Mouse (Mus musculus): ENCODE measurements around the gene Adamts15. TPM values are rescaled to one million over a fixed set of nuclear protein-coding genes. Genes with fewer than 3 reads are reported as not detected.

Gene Adamts15
- polyA plus RNA-seq, 1 experiment: 3.5 TPM

DNA sequence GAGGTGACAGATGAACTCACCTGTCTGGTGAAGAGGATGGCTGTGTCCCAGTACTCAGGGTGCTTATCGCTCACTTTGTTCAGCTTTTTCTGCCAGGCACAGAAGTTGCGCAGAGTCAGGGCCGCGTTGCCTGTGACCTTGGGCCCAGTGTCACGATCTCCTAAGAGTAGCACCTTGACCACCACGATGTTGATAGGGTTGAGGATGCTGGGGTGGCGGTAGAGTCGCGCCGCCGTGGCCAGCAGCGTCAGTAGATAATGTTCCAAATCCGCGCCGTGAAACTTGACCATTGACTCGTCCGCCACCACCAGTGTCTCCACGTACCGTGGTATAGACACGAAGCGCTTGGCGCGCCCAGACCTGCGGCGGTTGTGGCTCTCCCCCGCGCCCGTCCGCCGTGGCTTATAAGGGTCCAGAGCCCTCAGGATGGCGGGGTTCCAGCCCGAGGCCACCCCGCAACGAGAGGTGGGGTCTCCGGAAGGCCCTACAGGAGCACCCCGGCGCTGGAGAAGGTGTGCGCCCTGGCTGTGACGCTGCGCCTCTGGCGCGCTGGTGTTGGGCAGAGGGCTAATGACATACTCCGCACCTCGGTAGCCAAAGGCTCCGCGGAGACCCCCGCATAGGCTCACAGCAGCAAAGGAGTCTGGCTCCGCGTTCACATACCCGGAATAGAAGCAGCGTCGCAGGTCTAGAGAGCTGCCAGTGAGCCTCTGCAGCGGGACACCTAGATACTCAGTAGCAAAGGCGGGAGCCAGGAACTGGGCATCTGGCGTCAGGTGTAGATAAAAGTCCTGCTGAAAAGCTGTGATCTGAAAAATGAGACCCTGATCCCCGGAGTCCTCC lies 770 bp downstream of the Adamts15 start:
- DNase-seq (ENCODE audit: low spot score): no peak

DNA sequence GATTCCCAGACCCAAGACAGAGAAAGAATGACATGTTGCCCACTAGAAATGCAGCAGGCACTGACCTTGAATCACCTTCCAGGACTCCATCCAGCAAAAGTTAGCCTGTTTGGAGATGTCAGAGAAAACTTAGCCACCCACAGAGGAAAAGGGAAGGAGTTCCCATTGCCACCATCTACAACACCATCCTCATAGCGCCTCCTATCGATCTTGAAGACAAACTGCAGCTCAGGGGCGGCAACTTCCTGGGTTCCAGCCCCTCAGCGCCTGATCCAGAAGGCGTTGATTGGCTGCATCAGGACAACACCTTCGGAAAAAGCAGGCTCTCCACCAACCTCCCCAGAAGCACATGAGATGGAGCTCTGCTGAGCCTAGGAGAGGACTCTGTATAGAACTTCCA lies 1.5 kb downstream of the Adamts15 start:
- DNase-seq (ENCODE audit: low spot score): no peak

- DNase-seq (ENCODE audit: low spot score): no peak
Observed at GRCm38 (mm10) chr9:30919686-30920085, 2.6 kb downstream of the Adamts15 start.

DNA sequence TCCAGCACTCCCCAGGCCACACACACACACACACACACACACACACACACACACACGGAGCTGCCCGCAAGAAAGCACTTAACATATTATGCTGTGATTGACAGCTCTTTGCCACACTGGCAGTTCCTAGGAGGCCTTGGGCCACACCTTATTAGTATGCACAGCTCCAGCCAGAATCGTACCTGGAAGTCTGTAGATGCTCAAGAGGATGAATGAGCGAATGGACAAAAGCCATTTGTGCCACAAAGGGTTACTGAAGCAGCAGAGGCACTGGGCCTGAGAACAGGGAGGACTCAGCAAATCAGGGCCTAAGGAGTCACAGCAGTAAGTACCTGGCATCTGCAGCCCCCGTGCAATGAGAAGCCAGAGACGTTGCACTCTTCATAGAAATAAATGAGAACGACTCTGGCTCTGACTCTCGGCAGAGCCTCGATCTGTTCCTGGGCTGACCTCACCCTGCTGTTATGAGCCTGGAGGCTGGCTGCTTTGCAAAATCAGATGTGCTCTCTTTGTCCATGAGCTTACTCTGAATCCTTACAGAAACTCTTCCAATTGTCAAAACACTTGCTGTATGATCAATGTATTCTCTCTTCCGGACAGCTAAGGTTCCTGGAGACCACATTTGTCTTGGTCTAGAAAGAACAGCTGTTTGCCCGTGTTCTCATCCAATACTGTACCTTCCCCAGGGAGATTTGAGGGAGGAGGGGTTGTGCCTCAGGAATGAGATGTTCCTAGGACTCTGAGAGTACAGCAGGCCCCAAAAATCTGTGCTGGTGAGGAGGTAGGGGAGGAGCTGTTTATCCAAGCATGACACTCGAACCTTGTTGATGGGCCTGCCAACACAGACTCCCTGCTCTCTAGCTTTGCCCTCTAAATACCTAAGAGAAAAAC lies 3.5 kb downstream of the Adamts15 start:
- no peak for DNase-seq (ENCODE audit: low spot score)

DNA sequence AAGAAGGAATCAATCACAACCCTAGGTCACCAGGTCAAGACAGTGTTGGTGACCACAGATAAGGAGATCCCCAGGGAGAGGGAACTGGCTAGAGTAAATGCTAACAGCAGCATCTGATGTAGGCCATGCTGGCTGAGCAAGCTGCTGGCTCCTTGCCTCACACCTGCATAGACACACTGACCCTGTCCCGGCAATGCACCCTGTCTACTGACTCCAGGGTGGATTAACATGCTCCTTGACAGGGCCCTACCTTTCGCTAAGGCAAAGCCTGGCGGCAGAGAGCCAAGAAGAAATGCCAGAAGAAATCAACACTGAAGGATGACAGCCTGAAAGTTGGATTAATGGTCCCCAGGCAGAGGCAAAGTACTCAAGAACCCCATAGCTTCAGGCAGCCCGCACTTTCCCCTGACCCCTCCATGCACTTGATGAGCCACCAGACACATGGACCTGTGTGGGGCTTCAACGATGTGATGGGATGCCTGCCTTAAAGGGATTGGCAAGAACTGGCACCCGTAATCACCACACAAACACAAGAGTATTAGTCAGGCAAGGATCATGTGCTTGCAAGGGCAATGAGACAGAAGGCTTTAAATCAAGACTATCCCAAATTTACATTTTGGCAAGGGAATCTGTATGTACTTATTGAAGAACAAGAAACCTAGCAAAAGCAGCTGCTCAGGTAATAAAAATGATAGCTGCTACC lies 5.8 kb downstream of the Adamts15 start:
- DNase-seq (ENCODE audit: low spot score): no peak

DNA sequence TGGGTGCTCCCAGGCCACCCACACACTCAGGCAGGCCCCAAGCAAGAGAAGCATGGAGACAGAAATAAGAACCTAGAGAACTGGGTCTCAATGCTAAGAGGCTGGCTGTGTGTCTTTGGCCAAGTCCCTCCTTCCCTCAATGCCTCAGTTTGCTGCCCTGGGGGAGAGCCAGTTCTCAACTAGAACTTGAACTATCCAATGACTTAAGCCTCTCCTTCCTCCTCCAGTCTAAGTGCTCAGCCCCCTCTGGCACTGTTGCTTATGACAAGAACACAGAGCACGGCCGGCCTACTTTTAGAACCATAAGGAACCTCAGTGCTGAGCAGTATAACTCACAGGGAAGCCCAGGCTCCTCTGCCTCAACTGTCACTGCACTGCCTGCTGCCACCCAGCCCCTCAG lies 8.0 kb downstream of the Adamts15 start:
- no peak for DNase-seq (ENCODE audit: low spot score)

DNA sequence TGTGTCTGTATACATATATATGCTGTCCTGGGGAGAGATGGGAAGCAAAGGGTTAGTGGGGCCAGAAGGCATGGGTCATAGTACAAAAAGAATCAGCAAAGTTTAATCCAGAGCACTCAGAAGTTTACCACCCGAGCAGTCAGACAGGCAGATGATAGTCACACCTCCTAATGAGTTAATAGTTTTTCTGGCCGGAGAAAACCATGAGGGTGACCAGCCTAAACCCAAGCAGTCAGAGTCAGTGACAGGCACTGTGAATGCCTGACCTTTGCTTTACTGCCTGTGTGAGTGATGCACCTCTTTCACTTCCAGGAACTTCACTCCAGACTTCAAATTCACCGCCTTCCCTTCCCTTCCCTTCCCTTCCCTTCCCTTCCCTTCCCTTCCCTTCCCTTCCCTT lies 8.8 kb downstream of the Adamts15 start:
- no peak for DNase-seq (ENCODE audit: low spot score)

GRCm38 (mm10) chr9:30912161-30912560 lies 10.1 kb downstream of the Adamts15 start:
- DNase-seq (ENCODE audit: low spot score): no peak

- DNase-seq (ENCODE audit: low spot score): no peak
Observed at GRCm38 (mm10) chr9:30910491-30910890, 11.8 kb downstream of the Adamts15 start.

DNA sequence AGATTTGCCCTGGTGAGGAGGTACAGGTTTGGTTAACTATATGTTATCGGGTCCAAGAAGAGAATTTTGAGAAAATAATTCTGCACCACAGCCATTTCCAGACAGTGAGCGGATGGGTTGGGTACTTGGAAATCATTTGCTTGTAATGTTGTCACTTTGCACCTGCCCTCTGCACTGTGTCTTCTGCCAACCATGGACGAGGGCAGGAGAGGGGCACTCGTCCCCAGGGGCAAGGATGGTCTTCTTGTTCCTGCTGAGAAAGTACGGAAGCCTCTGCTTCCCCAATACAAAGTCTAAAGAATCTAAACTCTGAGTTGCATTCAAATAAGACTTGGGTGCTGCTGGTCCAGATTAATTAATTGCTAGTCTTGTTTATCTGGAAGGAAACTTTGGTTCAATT lies 13.3 kb downstream of the Adamts15 start:
- no peak for DNase-seq (ENCODE audit: low spot score)

- no peak for DNase-seq (ENCODE audit: low spot score)
Observed at GRCm38 (mm10) chr9:30908296-30908690, 14.0 kb downstream of the Adamts15 start.

DNA sequence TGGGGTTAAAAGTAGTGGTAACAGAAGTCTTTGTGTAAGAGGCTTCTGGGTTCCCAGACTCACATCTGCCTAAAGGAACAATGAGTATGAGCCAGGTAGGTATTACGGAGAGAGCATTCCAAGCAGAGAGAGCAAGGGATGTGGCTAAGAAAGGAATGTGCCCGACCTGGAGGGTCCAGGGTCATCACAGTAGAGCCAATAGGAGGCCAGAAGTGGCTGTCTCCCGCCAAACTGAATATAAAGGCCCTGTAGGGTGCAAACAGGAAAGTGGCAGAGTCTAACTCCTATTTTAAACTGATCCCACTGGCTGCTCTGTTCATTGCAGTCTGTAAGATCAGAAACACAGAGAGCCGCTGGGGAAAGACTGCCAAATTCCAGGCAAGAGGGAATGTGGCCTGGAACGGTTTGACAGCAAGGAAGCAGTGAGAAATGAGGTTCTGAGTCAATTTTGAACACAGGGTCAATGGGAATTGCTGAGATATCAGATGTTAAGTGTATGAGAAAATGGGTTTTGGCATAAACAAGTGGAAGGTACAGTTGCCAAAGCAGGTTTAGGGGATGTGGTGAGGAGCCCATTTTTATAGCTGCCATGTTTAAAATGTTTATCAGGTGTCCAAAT lies 14.5 kb downstream of the Adamts15 start:
- no peak for DNase-seq (ENCODE audit: low spot score)

DNA sequence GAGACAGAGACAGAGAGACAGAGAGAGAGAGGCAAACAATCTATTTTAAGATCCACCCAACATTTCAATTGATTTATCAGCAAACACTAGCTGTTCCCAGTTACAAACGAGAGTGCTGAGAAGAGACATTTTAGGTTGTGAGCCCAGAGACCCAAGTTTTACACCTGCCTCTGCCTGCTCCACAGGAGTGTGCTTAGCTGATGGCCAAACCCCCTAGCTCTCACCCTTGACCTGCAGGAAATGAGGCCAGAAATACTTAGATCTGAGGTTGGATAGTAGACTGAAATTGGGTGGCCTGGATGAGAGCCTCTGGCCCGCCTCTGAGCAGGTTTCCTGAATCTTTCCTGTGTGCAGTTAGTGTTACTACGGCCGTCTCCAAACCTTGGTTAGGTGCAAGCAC lies 15.8 kb downstream of the Adamts15 start:
- DNase-seq (ENCODE audit: low spot score): no peak

DNA sequence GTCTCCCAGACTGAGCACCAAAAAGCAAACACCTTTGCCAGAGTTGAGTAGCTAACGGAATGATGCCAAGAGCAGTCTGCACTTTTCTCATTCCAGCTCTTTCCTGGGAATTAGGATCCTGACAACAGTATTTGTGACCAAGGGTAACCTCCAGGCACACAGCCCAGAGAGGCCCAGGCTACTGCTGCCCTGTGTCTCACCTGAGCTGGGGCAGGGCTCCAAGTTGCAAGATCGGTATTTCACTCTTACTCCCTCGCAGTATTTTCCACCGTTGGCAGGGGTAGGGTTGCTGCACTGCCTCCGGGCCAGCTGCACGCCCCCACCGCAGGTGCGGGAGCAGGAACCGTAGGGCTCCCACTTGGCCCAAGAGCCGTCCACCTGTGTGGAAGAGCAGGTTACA lies 16.4 kb downstream of the Adamts15 start:
- no peak for DNase-seq (ENCODE audit: low spot score)

DNA sequence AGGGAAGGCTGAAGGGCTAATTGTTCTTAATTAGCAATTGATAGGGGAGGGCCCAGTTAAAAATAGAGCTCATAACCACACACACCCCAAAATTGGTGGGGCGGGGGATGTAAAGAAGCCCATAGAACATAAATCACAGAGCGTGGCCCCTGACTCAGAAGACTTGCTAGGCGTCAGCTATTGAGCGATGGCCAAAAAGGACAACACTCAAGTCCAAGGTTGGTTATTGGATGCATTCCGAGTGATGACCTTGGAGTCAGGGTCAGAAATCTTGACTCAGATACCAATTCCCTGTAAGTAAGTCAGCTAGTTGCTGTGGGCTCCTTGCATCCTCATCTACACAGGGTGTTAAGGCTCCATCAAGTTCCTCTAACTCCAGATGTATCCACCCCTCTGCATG lies 19.0 kb downstream of the Adamts15 start:
- DNase-seq (ENCODE audit: low spot score): no peak

- DNase-seq (ENCODE audit: low spot score): no peak
Observed at GRCm38 (mm10) chr9:30902641-30903040, 19.6 kb downstream of the Adamts15 start.

- DNase-seq (ENCODE audit: low spot score): no peak
Observed at GRCm38 (mm10) chr9:30902152-30902551, 20.1 kb downstream of the Adamts15 start.

- no peak for DNase-seq (ENCODE audit: low spot score)
Observed at GRCm38 (mm10) chr9:30897169-30897568, 25.1 kb downstream of the Adamts15 start.

DNA sequence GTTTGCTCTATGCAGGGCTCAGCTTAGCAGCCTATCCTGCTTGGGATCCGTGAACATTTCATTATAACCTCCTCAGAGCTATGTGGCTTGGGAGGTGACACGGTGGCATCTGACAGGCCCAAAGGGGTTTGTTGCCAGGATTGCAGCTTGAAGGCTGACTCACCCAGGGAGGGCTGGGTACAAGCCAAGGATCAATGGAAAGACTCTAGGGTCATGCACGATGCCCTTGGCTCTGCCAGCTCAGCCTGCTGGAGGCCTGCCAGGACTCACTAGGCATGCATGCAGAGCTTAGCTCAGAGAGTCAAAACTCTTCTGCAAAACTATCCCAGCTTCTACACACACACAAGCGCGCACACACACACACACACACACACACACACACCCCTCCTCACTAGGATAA lies 25.5 kb downstream of the Adamts15 start:
- peak; percentile 70 for DNase-seq (ENCODE audit: low spot score)

DNA sequence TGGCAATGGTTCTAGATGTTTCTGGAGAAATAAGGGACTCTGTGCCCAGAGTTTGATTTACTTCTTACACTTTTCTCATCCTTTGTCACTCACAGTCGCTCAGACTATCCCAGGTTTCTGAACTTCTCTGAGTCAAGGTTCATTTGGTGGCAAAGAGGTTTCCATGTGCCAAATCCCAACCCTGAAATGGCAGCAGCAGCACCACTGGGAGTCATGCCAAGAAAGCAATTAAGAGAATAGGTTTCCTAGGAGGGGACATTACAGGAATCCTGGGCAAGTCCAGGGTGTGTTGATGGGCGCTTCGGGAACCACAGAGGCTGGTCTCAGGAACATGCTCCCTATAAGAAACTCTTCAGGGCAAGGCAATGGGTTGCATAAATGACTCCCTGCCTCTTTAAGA lies 26.6 kb downstream of the Adamts15 start:
- no peak for DNase-seq (ENCODE audit: low spot score)

DNA sequence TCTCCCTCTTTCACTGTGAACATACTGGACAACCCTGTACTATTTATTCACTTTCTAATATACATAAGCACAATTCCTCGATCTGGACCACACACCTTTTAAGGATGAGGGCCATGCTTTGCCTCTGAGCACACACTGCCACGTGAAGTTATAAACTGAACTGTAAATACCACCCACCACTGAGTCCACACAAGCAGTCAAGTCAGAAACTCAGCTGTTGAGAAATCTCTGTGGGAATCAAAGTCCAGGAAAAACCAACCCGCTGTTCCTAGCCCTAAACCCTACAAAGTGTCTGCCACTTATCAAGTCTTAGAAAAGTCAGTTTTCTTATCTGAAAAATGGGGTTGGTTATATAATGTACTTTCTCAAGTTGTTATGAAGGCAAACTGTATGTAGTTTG lies 36.0 kb downstream of the Adamts15 start:
- no peak for DNase-seq (ENCODE audit: low spot score)

- DNase-seq (ENCODE audit: low spot score): peak; percentile 34
Observed at GRCm38 (mm10) chr9:30880553-30880952, 41.7 kb downstream of the Adamts15 start.

Measured in urinary bladder, adult 2 months (tissue).